Mouse (Mus musculus) MEL (cell line): ENCODE measurements at regions not wholly inside any gene's neighbourhood (a gene's known extent, or its start where the extent isn't known, plus 50 kb on each side); places are given as distances from the start of the nearest gene placed in this dataset.

Experiments used
- DNase-seq: peaks from one replicate; pipeline ENCODE4 v3.0.0; 2011; ENCODE audit warnings: low read depth, low spot score
- H3K27ac ChIP-seq: 2 replicates; pipeline ENCODE4 v1.5.1; 2012; ENCODE audit warnings: low read depth, mild to moderate bottlenecking, control low read depth, low read length, moderate library complexity; ENCODE audit not compliant: control insufficient read depth
- H3K27me3 ChIP-seq, 2 experiments: fragments of 150-350 bp in 1 of 2; sonication (generic) in 1 of 2; 2 replicates each; pipeline ENCODE4 v1.6.1; 2012; ENCODE audit warnings: low read length in 2 of 2, mild to moderate bottlenecking in 2 of 2, improper control_type of control experiment in 1 of 2, moderate library complexity in 1 of 2; ENCODE audit not compliant: insufficient read depth in 2 of 2, control insufficient read depth in 1 of 2
- H3K36me3 ChIP-seq, 2 experiments: 2 replicates each; pipeline ENCODE4 v1.6.1; 2012 to 2014; ENCODE audit warnings: low read length in 2 of 2, improper control_type of control experiment in 1 of 2, inconsistent platforms in 1 of 2, mild to moderate bottlenecking in 1 of 2; ENCODE audit not compliant: insufficient read depth in 2 of 2, control insufficient read depth in 1 of 2
- H3K4me1 ChIP-seq, 2 experiments: fragments of 150-350 bp in 1 of 2; sonication (generic) in 1 of 2; 2 replicates each; pipeline ENCODE4 v1.6.1; 2012; ENCODE audit warnings: low read length in 2 of 2, improper control_type of control experiment in 1 of 2, mild to moderate bottlenecking in 1 of 2; ENCODE audit not compliant: insufficient read depth in 2 of 2, control insufficient read depth in 1 of 2
- H3K4me3 ChIP-seq, 2 experiments: fragments of 150-350 bp in 1 of 2; sonication (generic) in 1 of 2; 2 replicates each; pipeline ENCODE4 v1.5.1; 2012; ENCODE audit warnings: low read depth in 2 of 2, low read length in 2 of 2, mild to moderate bottlenecking in 2 of 2, moderate library complexity in 2 of 2, control low read depth in 1 of 2, improper control_type of control experiment in 1 of 2; ENCODE audit not compliant: control insufficient read depth in 1 of 2, insufficient read depth in 1 of 2
- H3K79me2 ChIP-seq: 2 replicates; pipeline ENCODE4 v1.6.1; 2012; ENCODE audit warnings: mild to moderate bottlenecking, low read length, moderate library complexity; ENCODE audit not compliant: control insufficient read depth, poor library complexity, insufficient read depth
- H3K9ac ChIP-seq: 2 replicates; pipeline ENCODE4 v1.6.1; 2012; ENCODE audit warnings: low read depth, mild to moderate bottlenecking, control low read depth, low read length, moderate library complexity; ENCODE audit not compliant: control insufficient read depth, poor library complexity, severe bottlenecking
- H3K9me3 ChIP-seq: fragments of 150-350 bp; sonication (generic); replicated peaks from 2 replicates; pipeline ENCODE4 v1.6.1; 2012; ENCODE audit warnings: mild to moderate bottlenecking, low read length, improper control_type of control experiment, moderate library complexity; ENCODE audit not compliant: insufficient read depth
- CHD2 ChIP-seq: IDR thresholded peaks from 2 replicates; pipeline ENCODE4 v1.6.1; 2011; ENCODE audit warnings: low read length, improper control_type of control experiment
- CTCF ChIP-seq, 3 experiments: IDR thresholded peaks in 2 of 3; conservative IDR thresholded peaks in 1 of 3; 2 replicates each; pipeline ENCODE4 v1.5.1; 2011 to 2012; ENCODE audit warnings: low read length in 3 of 3, low read depth in 2 of 3, mild to moderate bottlenecking in 2 of 3, improper control_type of control experiment in 1 of 3, inconsistent platforms in 1 of 3, mixed read lengths in 1 of 3, moderate library complexity in 1 of 3; ENCODE audit not compliant: control insufficient read depth in 1 of 3, insufficient read depth in 1 of 3, poor library complexity in 1 of 3, severe bottlenecking in 1 of 3
- ELF1 ChIP-seq: IDR thresholded peaks from 2 replicates; pipeline ENCODE4 v1.6.1; 2014; ENCODE audit warnings: low read depth, mild to moderate bottlenecking, inconsistent platforms, low read length, improper control_type of control experiment, moderate library complexity
- EP300 ChIP-seq, 2 experiments: IDR thresholded peaks; 2 replicates each; pipeline ENCODE4 v1.6.1; 2011; ENCODE audit warnings: improper control_type of control experiment in 2 of 2, low read length in 2 of 2, low read depth in 1 of 2, mild to moderate bottlenecking in 1 of 2
- ETS1 ChIP-seq: IDR thresholded peaks from 2 replicates; pipeline ENCODE4 v1.6.1; 2012; ENCODE audit warnings: low read depth, mild to moderate bottlenecking, inconsistent platforms, low read length, improper control_type of control experiment, moderate library complexity
- GABPA ChIP-seq: IDR thresholded peaks from 2 replicates; pipeline ENCODE4 v1.6.1; 2012; ENCODE audit warnings: low read depth, mild to moderate bottlenecking, inconsistent platforms, low read length, improper control_type of control experiment, moderate library complexity
- HCFC1 ChIP-seq: IDR thresholded peaks from 2 replicates; pipeline ENCODE4 v1.6.1; 2012; ENCODE audit warnings: low read depth, mild to moderate bottlenecking, inconsistent platforms, low read length, improper control_type of control experiment, moderate library complexity
- JUND ChIP-seq: IDR thresholded peaks from 2 replicates; pipeline ENCODE4 v1.6.1; 2011; ENCODE audit warnings: low read depth, mild to moderate bottlenecking, improper control_type of control experiment, low read length
- KAT2A ChIP-seq: conservative IDR thresholded peaks from 2 replicates; pipeline ENCODE4 v1.6.1; 2012; ENCODE audit warnings: low read depth, low read length, improper control_type of control experiment, inconsistent platforms
- MAX ChIP-seq: IDR thresholded peaks from 2 replicates; pipeline ENCODE4 v1.6.1; 2011; ENCODE audit warnings: low read length, improper control_type of control experiment
- MAZ ChIP-seq: IDR thresholded peaks from 2 replicates; pipeline ENCODE4 v1.6.1; 2012; ENCODE audit warnings: low read depth, mild to moderate bottlenecking, inconsistent platforms, low read length, improper control_type of control experiment
- MXI1 ChIP-seq: IDR thresholded peaks from 2 replicates; pipeline ENCODE4 v1.6.1; 2011; ENCODE audit warnings: mild to moderate bottlenecking, low read depth, low read length, improper control_type of control experiment
- MYB ChIP-seq: IDR thresholded peaks from 2 replicates; pipeline ENCODE4 v1.6.1; 2011; ENCODE audit warnings: mild to moderate bottlenecking, low read depth, low read length, improper control_type of control experiment
- MYC ChIP-seq: IDR thresholded peaks from 2 replicates; pipeline ENCODE4 v1.6.1; 2011; ENCODE audit warnings: low read depth, mild to moderate bottlenecking, low read length, improper control_type of control experiment, moderate library complexity
- NELFE ChIP-seq: IDR thresholded peaks from 2 replicates; pipeline ENCODE4 v1.6.1; 2011; ENCODE audit warnings: low read depth, low read length, improper control_type of control experiment
- NRF1 ChIP-seq: IDR thresholded peaks from 2 replicates; pipeline ENCODE4 v1.6.1; 2014; ENCODE audit warnings: low read depth, mild to moderate bottlenecking, inconsistent platforms, low read length, improper control_type of control experiment, moderate library complexity; ENCODE audit not compliant: poor library complexity, insufficient read depth, severe bottlenecking
- POLR2A ChIP-seq, 2 experiments: IDR thresholded peaks; 2 replicates each; pipeline ENCODE4 v1.6.1; 2011 to 2012; ENCODE audit warnings: low read length in 2 of 2, mild to moderate bottlenecking in 2 of 2, control low read depth in 1 of 2, improper control_type of control experiment in 1 of 2, low read depth in 1 of 2, moderate library complexity in 1 of 2; ENCODE audit not compliant: control insufficient read depth in 1 of 2, insufficient read depth in 1 of 2, poor library complexity in 1 of 2
- POLR2AphosphoS5 ChIP-seq: IDR thresholded peaks from 2 replicates; pipeline ENCODE4 v1.6.1; 2012; ENCODE audit warnings: low read depth, borderline replicate concordance, mild to moderate bottlenecking, inconsistent platforms, low read length, moderate library complexity, mixed read lengths
- RCOR1 ChIP-seq: IDR thresholded peaks from 2 replicates; pipeline ENCODE4 v1.6.1; 2012; ENCODE audit warnings: low read depth, mild to moderate bottlenecking, inconsistent platforms, low read length, improper control_type of control experiment
- SMC3 ChIP-seq: IDR thresholded peaks from 2 replicates; pipeline ENCODE4 v1.6.1; 2011; ENCODE audit warnings: low read depth, low read length, improper control_type of control experiment
- TAL1 ChIP-seq: IDR thresholded peaks from 2 replicates; pipeline ENCODE4 v1.6.1; 2012; ENCODE audit warnings: mild to moderate bottlenecking, inconsistent platforms, low read length, moderate library complexity, mixed read lengths
- TBP ChIP-seq: IDR thresholded peaks from 2 replicates; pipeline ENCODE4 v1.8.0; 2011; ENCODE audit warnings: low read depth, low read length, improper control_type of control experiment
- TCF12 ChIP-seq: IDR thresholded peaks from 2 replicates; pipeline ENCODE4 v1.6.1; 2014; ENCODE audit warnings: low read depth, mild to moderate bottlenecking, inconsistent platforms, low read length, improper control_type of control experiment, moderate library complexity
- USF2 ChIP-seq, 2 experiments: IDR thresholded peaks; 2 replicates each; pipeline ENCODE4 v1.6.1; 2011 to 2012; ENCODE audit warnings: improper control_type of control experiment in 2 of 2, low read length in 2 of 2, borderline replicate concordance in 1 of 2, inconsistent platforms in 1 of 2, low read depth in 1 of 2, mild to moderate bottlenecking in 1 of 2; ENCODE audit not compliant: insufficient read depth in 1 of 2
- ZC3H11A ChIP-seq: IDR thresholded peaks from 2 replicates; pipeline ENCODE4 v1.6.1; 2012; ENCODE audit warnings: low read depth, mild to moderate bottlenecking, inconsistent platforms, low read length, improper control_type of control experiment
- ZNF384 ChIP-seq: IDR thresholded peaks from 2 replicates; pipeline ENCODE4 v1.6.1; 2012; ENCODE audit warnings: low read depth, mild to moderate bottlenecking, inconsistent platforms, low read length, improper control_type of control experiment

- no peak overlapping the region for H3K4me3 ChIP-seq
- no peak overlapping the region for H3K9ac ChIP-seq
- no peaks in the 10 kb centered on the region; a peak in 1 of 4 replicates for H3K27me3 ChIP-seq
- DNase-seq: no peak
- H3K4me1 ChIP-seq: no peaks in the 10 kb centered on the region
- no peaks in the 10 kb centered on the region for H3K9me3 ChIP-seq
- no peaks in the 10 kb centered on the region for H3K36me3 ChIP-seq
- H3K79me2 ChIP-seq: no peaks in the 10 kb centered on the region
- H3K27ac ChIP-seq: no peak overlapping the region
- no peak for TF ChIP-seq POLR2AphosphoS5
- TF ChIP-seq ETS1: no peak
- no peak for TF ChIP-seq CHD2
- no peak for TF ChIP-seq TCF12
- TF ChIP-seq MAX: no peak
- TF ChIP-seq JUND: no peak
- no peak for TF ChIP-seq RCOR1
- TF ChIP-seq USF2 (IDR thresholded peaks at IDR 0.05; ENCODE audit: borderline replicate concordance in 1 of 2, insufficient read depth in 1 of 2, low read depth in 1 of 2, low read length in 2 of 2): no peak
- no peak for TF ChIP-seq MXI1
- no peak for TF ChIP-seq MAZ
- no peak for TF ChIP-seq CTCF (IDR thresholded peaks at IDR 0.05 in 2 of 3, conservative IDR thresholded peaks at IDR 0.05 in 1 of 3; ENCODE audit: control insufficient read depth in 1 of 3, insufficient read depth in 1 of 3, low read depth in 2 of 3, low read length in 3 of 3, poor library complexity in 1 of 3, severe bottlenecking in 1 of 3)
- no peak for TF ChIP-seq NELFE
- TF ChIP-seq ZC3H11A: no peak
- TF ChIP-seq SMC3: no peak
- no peak for TF ChIP-seq ZNF384
- TF ChIP-seq HCFC1: no peak
- no peak for TF ChIP-seq NRF1
- no peak for TF ChIP-seq TAL1
Observed at GRCm38 (mm10) chr2:131635791-131636190, 73.7 kb upstream of the Adra1d start.

- H3K36me3 ChIP-seq: no peaks in the 10 kb centered on the region
- H3K4me3 ChIP-seq: no peak overlapping the region
- no peaks in the 10 kb centered on the region for H3K9me3 ChIP-seq
- H3K27me3 ChIP-seq: no peaks in the 10 kb centered on the region
- no peak for DNase-seq
- H3K79me2 ChIP-seq: no peaks in the 10 kb centered on the region
- H3K27ac ChIP-seq: no peak overlapping the region
- H3K9ac ChIP-seq: no peak overlapping the region
- no peak for TF ChIP-seq SMC3
- no peak for TF ChIP-seq GABPA
- TF ChIP-seq CHD2: no peak
- TF ChIP-seq TBP: no peak
- TF ChIP-seq TAL1: no peak
- no peak for TF ChIP-seq EP300 (IDR thresholded peaks at IDR 0.05; ENCODE audit: low read depth in 1 of 2, low read length in 2 of 2)
- TF ChIP-seq USF2 (IDR thresholded peaks at IDR 0.05; ENCODE audit: borderline replicate concordance in 1 of 2, insufficient read depth in 1 of 2, low read depth in 1 of 2, low read length in 2 of 2): no peak
- TF ChIP-seq MAZ: no peak
- TF ChIP-seq KAT2A: no peak
- no peak for TF ChIP-seq MYC
- no peak for TF ChIP-seq MYB
- TF ChIP-seq POLR2A (IDR thresholded peaks at IDR 0.05; ENCODE audit: control insufficient read depth in 1 of 2, insufficient read depth in 1 of 2, low read depth in 1 of 2, low read length in 2 of 2, poor library complexity in 1 of 2): no peak
- no peak for TF ChIP-seq ELF1
- H3K4me1 ChIP-seq: peaks cover 0 to 6% of the 10 kb centered on the region in 2 experiments; a peak in 1 of 4 replicates
Observed at GRCm38 (mm10) chr2:131617916-131618315, 55.8 kb upstream of the Adra1d start.
